Mouse (Mus musculus) cerebellum, adult 2 months (tissue): Measurements from ENCODE around the gene Ykt6. TPM values are rescaled to one million over a fixed set of nuclear protein-coding genes. Genes with fewer than 3 reads are reported as not detected.

Experiments
- DNase-seq, 2 experiments: peaks; one replicate each; pipeline ENCODE4 v3.0.0; 2021
- H3K27ac ChIP-seq: fragments of 200-500 bp; 2 replicates; pipeline ENCODE4 v1.5.1; 2012; ENCODE audit warnings: low read length, control low read depth, inconsistent platforms; ENCODE audit not compliant: insufficient read depth
- H3K27me3 ChIP-seq: fragments of 200-500 bp; 2 replicates; pipeline ENCODE4 v1.6.1; 2012; ENCODE audit warnings: inconsistent platforms, mild to moderate bottlenecking, low read length, moderate library complexity; ENCODE audit not compliant: control insufficient read depth, insufficient read depth
- H3K4me1 ChIP-seq: fragments of 200-500 bp; 2 replicates; pipeline ENCODE4 v1.6.1; 2011; ENCODE audit warnings: low read length; ENCODE audit not compliant: control insufficient read depth, insufficient read depth
- H3K4me3 ChIP-seq: fragments of 200-500 bp; replicated peaks from 2 replicates; pipeline ENCODE3; 2011; ENCODE audit warnings: mild to moderate bottlenecking, low read depth, low read length, control low read depth; ENCODE audit not compliant: insufficient read depth
- CTCF ChIP-seq: fragments of 200-500 bp; IDR thresholded peaks from 2 replicates; pipeline ENCODE4 v1.5.1; 2011; ENCODE audit warnings: low read depth, mild to moderate bottlenecking, control low read depth, low read length, moderate library complexity, borderline replicate concordance; ENCODE audit not compliant: insufficient read depth
- POLR2A ChIP-seq: fragments of 200-500 bp; IDR thresholded peaks from 2 replicates; pipeline ENCODE4 v1.6.1; 2011; ENCODE audit warnings: low read length, control low read depth, borderline replicate concordance; ENCODE audit not compliant: insufficient read depth
- WGBS: fragments of 180-500 bp; shearing (Covaris S2); methylation state at CpG from one replicate; pipeline ENCODE4 v1.1.7; 2018; 5-methylcytosine and 5-hydroxymethylcytosine counted together
- polyA plus RNA-seq: library from polyadenylated mRNA; depleted of rRNA; stranded (reverse); fragments of >200 nt; gene quantifications from 2 replicates; pipeline ENCODE4 v1.2.3, GENCODE M21; 2012

Ykt6 gene
- polyA plus RNA-seq, 1 experiment, result 54.9 TPM

GRCm38 (mm10) chr11:5942966-5943365, 12.5 kb upstream of the Ykt6 start:
- WGBS, result 63% methylated on average over 6 of the region's 6 CpGs
- no peak overlapping the region for H3K27ac ChIP-seq
- TF ChIP-seq POLR2A, result no peak
- no peak for TF ChIP-seq CTCF

GRCm38 (mm10) chr11:5945096-5945495, 10.4 kb upstream of the Ykt6 start:
- Histone ChIP-seq H3K4me1 (no peaks in the 10 kb centered on the region; the same call in 1 of the 2 replicates), H3K27me3 (no peaks in the 10 kb centered on the region), H3K27ac (no peak overlapping the region), H3K4me3 (no peak overlapping the region)
- no peak for TF ChIP-seq POLR2A
- TF ChIP-seq CTCF, result no peak
- WGBS, result 24% methylated on average over 2 of the region's 2 CpGs
- DNase-seq, result no peak

More at GRCm38 (mm10) chr11:5942966-5943365, 12.5 kb upstream of the Ykt6 start:
- no peaks in the 10 kb centered on the region; the same call in 1 of the 2 replicates for H3K4me1 ChIP-seq
- H3K4me3 ChIP-seq, result no peak overlapping the region
- H3K27me3 ChIP-seq, result no peaks in the 10 kb centered on the region
- DNase-seq, result no peak

GRCm38 (mm10) chr11:5947796-5948195, 7.7 kb upstream of the Ykt6 start:
- H3K27ac ChIP-seq, result no peak overlapping the region
- no peak for DNase-seq
- no peaks in the 10 kb centered on the region for H3K27me3 ChIP-seq
- H3K4me3 ChIP-seq, result no peak overlapping the region
- 60% methylated on average over 4 of the region's 4 CpGs for whole genome bisulfite sequencing
- H3K4me1 ChIP-seq, result no peaks in the 10 kb centered on the region; the same call in 1 of the 2 replicates
- TF ChIP-seq POLR2A (no peak), CTCF (no peak)

GRCm38 (mm10) chr11:5948546-5949250, 6.8 kb upstream of the Ykt6 start:
- Histone ChIP-seq H3K4me3 (no peak overlapping the region), H3K4me1 (no peaks in the 10 kb centered on the region; the same call in 1 of the 2 replicates), H3K27ac (no peak overlapping the region), H3K27me3 (no peaks in the 10 kb centered on the region)
- no peak for TF ChIP-seq CTCF
- TF ChIP-seq POLR2A, result no peak
- 50% methylated on average over 10 of the region's 10 CpGs for WGBS
- DNase-seq, result no peak

GRCm38 (mm10) chr11:5949586-5950352, 5.7 kb upstream of the Ykt6 start, which contains the start of gene Gck:
Gck (minus strand) TSS chr11:5950081.
- no peak for DNase-seq
- H3K4me3 ChIP-seq, result no peak within 1 kb of the TSS
- H3K27ac ChIP-seq, result no peak within 1 kb of the TSS
- H3K27me3 ChIP-seq, result no peaks in the 10 kb centered on the region
- 43% methylated on average over 8 of the region's 8 CpGs for WGBS
- TF ChIP-seq CTCF (no peak), POLR2A (no peak)
- no peaks in the 10 kb centered on the region; the same call in 1 of the 2 replicates for H3K4me1 ChIP-seq

GRCm38 (mm10) chr11:5952501-5952900, 3.0 kb upstream of the Ykt6 start:
- no peak for DNase-seq
- no peaks in the 10 kb centered on the region for H3K27me3 ChIP-seq
- WGBS, result 67% methylated on average over 5 of the region's 5 CpGs
- H3K4me3 ChIP-seq, result no peak overlapping the region
- H3K4me1 ChIP-seq, result no peaks in the 10 kb centered on the region
- TF ChIP-seq CTCF (no peak), POLR2A (no peak)
- no peak overlapping the region for H3K27ac ChIP-seq

- peak in 1 of 2 experiments; percentile 44 for DNase-seq
- no peak overlapping the region for H3K4me3 ChIP-seq
- H3K27me3 ChIP-seq, result no peaks in the 10 kb centered on the region
- H3K4me1 ChIP-seq, result no peaks in the 10 kb centered on the region
- 31% methylated on average over 8 of the region's 8 CpGs for WGBS
- TF ChIP-seq CTCF (peak; percentile 4; the same call in 1 of the 2 replicates), POLR2A (no peak)
- no peak overlapping the region for H3K27ac ChIP-seq
These were observed 2.2 kb upstream of the Ykt6 start for GRCm38 (mm10) chr11:5953130-5953765.

GRCm38 (mm10) chr11:5954435-5954834, 1.1 kb upstream of the Ykt6 start:
- 86% methylated on average over 5 of the region's 5 CpGs for WGBS
- no peak overlapping the region; the same call in 1 of the 2 replicates for H3K27ac ChIP-seq
- DNase-seq, result no peak
- TF ChIP-seq POLR2A (no peak), CTCF (no peak)
- H3K4me1 ChIP-seq, result no peaks in the 10 kb centered on the region
- H3K27me3 ChIP-seq, result no peaks in the 10 kb centered on the region
- no peak overlapping the region for H3K4me3 ChIP-seq
